Mouse (Mus musculus) embryo, embryonic 9.5 days (tissue): ENCODE data around the gene Serpina6.
A peak's percentile ranks its signal among the peaks of the same experiment; 100 is the strongest.

Experiments
- DNase-seq: peaks from one replicate; pipeline ENCODE4 v3.0.0-alpha.2; 2017; ENCODE audit errors: extremely low spot score

The Serpina6 gene

DNA sequence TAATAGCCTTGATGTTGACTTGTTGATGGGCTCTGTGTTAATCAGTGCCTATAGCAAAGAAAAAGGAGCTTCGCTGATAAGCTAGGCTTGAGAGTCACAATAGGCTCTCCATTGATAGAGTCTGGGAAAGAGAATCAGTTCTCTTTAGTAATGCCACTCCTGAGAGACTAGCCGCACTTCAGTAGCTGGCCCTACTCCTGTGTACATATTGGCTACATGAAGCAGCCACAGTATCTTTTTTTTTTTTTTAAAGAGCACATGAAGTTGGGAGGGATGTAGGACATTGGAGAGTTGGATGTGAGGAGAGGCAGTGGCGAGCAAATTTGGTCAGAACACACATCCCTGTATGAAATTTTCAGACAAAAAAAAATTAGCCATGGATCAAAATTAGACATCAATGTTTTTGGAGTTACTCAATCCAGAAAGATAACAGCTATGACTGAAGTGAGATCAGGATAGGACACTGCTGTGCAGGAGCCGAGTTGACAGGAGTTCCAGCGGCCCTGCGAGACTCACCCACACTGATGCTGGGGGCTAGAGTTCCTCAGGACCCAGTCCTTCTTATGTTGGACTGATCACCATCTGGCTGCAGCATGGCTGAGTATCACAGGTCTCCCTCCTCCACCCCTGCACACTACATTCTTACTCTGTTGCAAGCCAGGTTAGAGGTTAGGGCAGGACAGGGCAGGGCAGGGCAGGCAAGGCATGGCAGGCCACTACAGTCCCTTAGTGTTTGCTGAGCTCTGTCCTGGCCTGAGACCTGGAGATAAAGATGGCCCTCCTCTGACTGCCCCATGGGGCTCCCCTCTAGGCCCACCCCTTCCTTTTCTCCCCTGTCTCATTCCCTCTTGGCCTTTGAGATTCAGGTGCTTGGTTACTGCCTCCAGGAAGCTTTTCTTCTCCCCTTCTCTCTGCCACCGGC, 1.6 kb downstream of the Serpina6 start:
- DNase-seq, result no peak

DNA sequence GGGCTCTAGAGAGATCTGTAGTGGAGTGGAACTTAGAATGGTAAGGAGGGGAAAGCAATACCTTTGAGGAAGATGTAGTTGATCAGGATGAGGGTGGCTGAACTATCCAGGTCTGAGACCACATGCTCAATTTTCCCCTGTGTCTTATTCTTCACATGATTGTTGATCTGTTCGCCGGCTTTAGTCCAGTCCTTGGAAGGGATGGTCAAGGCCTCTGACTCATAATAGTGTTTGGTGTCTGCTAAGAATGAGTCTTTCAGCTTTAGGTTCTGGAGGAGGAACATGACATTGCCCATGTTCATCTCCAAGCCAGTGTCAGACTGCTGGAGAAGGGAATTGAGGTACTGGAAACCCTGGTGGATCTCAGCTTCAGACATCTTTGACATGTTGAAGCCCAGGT, 3.2 kb downstream of the Serpina6 start:
- no peak for DNase-seq

DNA sequence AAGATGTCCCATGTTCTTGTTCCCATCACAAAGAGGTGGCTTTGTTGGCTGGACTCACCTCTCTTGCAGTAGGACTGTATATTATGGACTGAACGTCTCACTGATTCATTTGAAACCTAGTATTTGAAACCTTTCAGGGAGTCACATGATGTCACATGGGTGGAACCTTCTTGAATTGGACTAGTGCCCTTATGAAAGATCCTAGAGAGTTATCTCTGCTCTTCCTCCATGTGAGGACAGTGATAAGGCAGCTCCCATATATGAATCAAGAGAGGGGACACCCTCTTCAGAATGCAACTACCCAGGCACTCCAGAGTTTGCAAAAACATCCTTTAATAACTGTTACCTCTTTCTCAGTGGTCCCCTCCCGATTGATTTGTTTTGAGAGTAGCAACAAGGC, 10.7 kb downstream of the Serpina6 start:
- DNase-seq, result no peak

DNA sequence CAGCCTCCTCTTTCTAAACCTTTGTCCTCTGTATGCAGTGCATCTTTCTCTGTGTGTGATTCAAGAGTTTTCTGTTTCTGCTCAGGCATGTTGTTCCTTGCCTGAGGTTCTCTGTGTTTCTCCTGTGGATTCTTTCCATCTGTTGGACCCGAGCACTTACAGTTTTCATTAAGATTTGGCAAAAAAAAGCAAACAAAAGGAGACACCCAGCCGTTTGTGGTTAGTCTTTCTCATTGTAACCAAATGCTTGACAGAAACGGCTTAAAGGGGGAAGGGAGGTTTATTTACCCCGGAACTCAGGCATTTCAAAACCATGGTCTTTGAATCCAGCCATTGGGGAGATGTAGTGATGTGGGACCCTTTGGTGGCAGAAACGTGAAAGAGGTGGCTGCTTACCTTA, 12.4 kb downstream of the Serpina6 start:
- no peak for DNase-seq

DNA sequence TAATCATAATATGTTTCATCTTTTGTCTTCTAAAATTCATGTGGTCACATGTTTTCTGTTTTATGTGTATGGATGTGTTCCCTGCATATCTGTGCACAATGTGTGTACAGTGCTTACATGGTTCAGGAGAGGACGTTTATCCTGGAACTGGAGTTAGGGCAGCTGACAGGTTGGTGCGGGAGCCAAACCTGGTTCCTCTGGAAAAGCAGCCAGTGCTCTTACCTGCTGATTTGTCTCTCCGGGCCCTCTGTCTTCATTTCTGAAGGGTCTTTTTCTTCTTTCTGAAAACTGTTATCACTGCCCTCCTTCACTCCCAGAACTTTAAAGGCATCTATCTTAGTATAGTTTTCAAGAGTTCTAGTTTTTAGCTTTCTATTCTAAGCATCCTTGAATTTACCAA, 13.2 kb downstream of the Serpina6 start:
- DNase-seq, result no peak

DNA sequence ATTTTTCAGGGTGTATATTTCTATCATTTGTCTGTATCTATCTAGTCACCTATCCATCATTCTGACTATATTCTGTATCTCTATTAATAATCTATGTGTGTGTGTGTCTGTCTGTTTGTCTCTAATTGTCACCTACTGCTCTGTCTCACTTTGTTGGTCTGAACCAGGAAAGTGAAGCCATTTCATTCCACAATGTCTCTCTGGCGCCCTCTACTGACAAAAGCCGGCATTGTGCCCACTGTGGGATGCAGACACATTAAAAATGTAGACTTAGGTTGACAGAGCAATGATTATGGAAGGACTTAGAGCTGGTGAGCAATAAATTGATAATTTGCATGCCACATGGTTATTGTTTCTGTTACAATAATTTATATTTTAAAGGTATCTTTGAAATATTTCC, 13.7 kb downstream of the Serpina6 start:
- peak; percentile 78 for DNase-seq

DNA sequence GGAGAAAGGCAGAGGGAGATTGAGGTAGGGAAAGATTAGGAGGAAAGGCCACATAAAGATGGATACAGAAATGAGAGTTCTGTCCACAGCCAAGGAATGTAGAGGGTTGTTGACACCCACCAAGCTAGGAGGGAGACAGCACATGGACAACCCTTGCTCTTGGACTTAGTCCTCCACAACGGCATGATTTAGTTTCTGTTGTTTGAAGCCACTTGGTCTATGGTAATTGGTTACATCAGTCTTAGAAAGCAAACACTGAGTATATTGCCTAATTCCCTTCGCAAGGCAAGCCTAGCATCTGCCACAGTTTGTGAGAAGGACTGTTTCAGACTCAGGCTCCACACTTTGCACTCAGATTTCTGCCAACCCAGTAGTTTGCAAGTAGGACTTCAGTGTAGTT, 21.2 kb downstream of the Serpina6 start:
- DNase-seq, result no peak

DNA sequence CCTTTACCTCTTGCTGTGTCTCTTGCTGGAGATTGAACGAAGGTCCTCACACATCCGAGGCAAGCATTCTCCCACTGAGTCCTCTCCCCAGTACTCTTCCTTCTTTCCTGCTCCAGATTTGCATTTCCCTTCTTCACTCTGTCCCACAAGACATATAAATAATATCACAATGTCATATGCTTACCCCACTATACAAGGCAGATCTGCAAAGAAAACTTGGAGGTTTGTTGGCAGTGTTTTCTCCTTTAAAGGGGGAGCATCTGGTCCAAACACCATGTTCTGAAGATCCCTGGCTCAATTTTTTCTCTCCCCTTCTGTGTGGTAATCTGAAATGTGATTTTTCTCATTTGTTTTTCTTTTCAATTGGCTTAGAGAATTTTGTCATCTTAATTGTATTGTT, 22.6 kb downstream of the Serpina6 start:
- DNase-seq, result no peak

DNA sequence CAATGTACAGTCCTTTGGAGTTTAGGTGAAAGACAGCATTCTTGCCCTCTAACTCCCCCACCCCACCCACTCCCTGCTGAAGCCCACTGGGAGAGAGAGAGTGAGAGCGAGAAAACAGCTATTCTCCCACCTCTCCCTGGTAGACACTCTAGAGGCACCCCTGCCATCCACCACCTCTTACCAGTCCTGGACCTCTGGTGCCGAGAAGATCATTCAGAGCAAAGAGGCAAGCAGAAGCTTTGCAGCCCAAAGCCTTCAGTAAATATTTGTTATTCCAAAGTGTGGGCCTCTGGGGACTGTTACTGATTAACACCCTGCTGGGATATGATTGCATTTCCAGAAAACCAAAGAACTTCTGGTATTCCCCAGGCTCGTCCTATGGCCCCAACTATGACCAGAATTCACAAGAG, 25.8 kb downstream of the Serpina6 start, which contains the start of gene Serpina10:
Serpina10 (minus strand) TSS at position 242 of the 410 bp plus-strand sequence.
- no peak for DNase-seq

DNA sequence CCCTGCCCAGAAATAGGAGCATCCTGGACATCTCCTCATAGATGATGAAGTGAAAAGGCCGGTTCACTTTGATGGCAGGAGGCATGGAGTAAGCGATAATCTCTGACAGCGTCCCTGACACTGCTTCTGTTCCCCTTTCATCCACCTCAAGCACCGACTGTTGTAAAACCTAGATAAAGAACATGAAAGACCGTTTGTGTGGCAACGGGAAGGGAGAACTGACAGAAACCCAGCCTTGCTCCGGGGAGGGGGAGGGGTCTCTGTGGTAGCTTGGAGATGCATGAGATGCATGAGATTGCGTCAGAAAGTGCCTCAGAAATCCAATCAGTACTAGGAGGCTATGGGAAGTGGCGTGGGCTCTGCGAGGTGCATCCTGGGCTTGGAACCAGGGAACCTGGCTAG, 40.2 kb downstream of the Serpina6 start:
- DNase-seq, result no peak

DNA sequence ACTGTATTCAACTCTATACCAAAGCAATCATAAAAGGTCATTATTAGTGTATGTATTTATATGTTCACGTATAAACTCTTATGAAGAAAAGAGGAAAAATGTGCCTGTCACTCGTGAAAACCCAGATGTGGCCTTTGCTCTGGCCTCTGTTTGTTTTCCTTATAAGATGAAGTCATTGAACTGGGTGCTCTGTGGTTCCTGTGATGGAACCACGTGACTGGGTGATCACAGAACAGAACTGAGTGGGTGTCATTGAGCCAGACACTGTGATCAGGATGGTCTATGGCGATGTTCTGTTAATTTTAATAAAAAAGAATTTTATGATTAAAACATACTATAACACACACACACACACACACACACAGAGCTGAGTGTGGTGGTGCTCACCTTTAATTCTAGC, 41.3 kb downstream of the Serpina6 start:
- no peak for DNase-seq

DNA sequence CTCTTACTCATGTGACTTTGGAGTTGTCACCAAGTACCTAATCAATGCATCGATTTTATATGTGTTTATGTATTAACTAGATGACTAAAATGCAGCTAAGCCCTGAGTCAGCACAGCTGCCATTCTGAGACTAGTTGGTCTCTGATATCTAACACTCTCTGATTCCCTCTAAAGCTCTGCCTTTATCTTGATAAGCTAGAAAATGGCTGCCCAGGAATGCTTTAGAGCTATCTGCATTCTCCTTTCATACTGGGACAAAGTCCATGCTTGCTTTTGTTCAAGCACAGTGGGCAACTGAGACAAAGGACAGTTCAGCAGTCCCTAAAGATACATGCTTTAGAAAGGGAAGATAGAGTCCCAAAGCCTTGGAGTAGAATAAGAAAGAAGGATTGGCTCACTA, 41.9 kb downstream of the Serpina6 start:
- no peak for DNase-seq

DNA sequence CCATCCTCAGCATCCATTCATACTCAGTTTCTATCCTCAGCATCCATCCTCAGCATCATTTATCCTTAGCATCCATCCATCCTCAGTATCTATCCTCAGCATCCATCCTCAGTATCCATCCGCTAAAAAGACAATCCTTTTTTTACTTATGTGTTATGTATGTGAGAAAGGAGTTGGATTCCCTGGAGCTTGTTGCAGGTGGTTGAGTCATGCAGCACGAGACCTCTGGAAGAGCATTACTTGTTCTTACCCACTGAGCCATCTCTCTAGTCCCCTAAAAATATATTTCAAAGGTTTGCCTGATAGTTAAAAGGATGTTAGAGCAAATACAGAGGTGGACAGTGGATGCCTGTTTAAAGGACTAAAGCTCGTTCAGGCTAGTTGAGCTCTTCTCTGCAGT, 55.2 kb downstream of the Serpina6 start:
- DNase-seq, result no peak

DNA sequence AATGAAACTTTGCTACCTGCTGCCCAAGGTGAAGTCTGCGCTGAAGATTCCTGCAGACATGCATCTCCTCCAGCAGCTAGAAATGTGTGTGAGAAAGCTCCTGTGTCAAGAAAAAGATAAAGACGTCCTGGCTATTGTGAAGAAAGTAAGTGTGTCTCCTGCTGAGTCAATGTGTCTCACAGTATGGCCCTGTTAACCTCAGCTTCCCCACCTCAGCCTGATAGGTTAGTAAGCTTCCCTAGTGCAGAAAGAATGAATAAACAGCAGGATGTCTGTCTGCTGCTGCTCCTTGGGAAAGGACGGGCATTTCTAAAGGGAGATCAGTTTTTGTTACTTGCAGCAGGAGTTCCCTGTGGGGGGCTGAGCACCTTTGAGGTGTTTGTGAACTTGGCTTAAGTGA, 56.6 kb downstream of the Serpina6 start:
- DNase-seq, result no peak

DNA sequence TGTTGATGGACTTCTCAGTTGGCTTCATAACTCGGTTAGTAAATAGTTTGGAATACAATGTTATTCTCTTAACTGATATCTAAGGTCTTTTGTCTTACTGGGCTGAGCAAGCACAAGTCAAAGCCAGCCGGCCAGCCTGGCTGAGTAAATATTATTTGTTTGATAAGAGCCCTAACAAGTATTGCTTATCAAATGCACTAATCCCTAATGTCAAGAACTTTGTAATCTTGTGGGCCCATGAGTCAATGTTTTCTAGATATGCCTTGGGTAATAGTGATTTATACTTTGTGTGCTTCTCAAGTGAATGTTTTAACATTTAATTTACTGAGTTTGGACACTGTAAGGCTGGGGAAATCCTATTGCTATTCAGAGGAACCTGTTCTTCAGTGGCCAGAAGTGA, 58.6 kb downstream of the Serpina6 start:
- no peak for DNase-seq
